Mouse (Mus musculus) kidney, postnatal 4 days (tissue): ENCODE results near the gene Atf6.

ENCODE experiments used
- DNase-seq, 2 experiments: peaks; one replicate each; pipeline ENCODE4 v3.0.0; 2021; ENCODE audit warnings: mixed read lengths in 2 of 2

Gene Atf6

DNA sequence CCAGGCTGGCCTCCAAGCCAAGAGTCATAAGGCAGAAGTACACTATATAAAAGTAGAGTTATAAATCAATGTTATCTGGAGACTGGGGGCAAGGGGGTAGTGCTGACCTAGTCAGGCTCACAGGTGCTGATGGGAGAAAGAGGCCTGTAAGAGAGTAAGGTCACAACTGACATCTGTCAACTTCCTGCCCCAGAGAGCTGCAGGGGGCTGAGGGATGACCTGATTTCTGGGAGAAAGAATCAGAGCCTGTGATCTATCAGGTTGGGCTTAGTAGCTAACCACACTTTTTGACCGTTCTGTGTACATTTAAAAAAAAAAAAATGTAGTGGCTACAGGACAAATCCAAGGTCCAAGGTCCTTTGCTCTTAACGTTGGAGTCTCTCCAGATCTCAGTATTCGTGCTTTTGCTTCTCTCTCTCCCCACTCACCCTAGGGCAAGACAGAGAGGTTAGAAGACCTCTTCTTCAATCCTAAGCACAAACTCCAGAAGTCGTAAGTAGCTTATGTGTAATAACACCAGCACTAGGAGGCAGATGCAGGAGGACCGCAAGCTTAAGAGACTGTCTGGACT is 15.4 kb upstream of the Atf6 start:
- DNase-seq, result no peak

- DNase-seq, result no peak
Measured at GRCm38 (mm10) chr1:170876906-170877305, 9.3 kb upstream of the Atf6 start.

- DNase-seq, result no peak
Measured at GRCm38 (mm10) chr1:170875676-170876075, 8.1 kb upstream of the Atf6 start.

GRCm38 (mm10) chr1:170871961-170872360 is 4.4 kb upstream of the Atf6 start:
- no peak for DNase-seq

GRCm38 (mm10) chr1:170871402-170871801 is 3.8 kb upstream of the Atf6 start:
- no peak for DNase-seq

GRCm38 (mm10) chr1:170868905-170869283 is 1.3 kb upstream of the Atf6 start:
- DNase-seq, result no peak

DNA sequence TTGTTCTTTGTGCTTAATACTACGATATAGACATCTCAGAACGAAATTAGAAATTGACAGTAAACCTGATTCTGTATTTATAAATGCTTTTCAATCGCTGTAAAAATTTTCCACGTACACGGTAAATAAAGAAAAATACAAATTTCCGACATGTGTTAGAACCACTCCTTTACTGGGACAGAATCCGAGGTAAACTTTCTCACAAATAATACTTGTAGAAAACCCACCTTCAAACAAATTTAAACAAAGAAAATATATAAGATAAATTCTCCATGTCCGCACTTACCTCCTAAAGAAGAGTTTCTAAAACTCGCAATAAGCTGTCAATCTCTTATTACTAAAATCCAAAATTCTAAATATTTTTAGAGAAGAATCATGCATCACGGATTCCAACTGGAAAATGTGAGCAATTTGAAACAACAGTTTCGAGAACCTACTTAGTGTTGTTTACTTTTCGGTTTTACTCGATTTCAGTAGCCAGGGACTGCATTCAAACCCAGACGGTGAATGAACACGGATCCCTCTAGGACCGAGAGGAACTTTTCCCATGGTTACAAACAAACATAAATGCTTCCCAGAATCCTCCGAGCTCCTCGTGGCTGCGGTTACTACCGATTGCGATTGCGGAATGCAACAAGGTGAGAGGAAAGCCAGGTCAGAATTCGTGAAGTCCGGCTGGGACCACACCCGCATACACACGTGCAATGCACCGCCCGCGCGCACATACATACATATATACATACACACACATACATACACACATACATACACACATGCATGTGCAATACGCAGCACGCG is 735 bp upstream of the Atf6 start:
- DNase-seq, result peak; percentile 64 to 75

DNA sequence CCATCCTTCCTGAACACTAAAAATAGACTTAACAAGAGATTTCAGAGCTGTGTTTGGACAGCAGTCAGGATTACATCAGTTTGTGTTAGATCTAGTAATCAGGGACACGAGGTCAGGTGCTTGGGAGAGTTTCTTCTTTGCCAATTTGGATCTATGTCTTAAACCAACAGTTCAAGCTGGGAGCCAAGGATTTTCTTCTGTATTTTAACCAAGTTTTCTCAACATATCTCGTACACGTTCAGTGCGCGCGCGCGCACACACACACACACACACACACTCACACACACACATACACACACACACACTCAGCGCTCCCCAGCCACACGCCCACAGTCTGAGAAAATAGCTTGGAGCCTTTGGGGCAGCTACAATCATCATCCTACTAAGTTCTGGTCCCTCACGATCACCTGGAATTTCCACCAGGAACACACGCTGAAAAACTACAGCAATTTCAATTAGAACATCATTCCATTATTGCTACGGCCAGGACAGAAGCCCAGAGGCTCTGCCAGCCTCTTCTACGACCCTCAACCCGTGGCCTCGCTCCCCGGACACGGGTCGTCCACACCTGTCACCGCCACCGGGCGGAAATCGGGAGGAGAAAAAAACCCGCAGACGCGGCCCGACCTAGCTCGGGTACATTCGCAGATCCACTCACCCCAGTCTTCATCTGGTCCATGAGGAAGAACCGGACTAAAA is 430 bp downstream of the Atf6 start:
- peak in 1 of 2 experiments; percentile 20 for DNase-seq

- no peak for DNase-seq
Measured at GRCm38 (mm10) chr1:170865406-170865805, 2.2 kb downstream of the Atf6 start.

GRCm38 (mm10) chr1:170864754-170865153 is 2.8 kb downstream of the Atf6 start:
- no peak for DNase-seq

DNA sequence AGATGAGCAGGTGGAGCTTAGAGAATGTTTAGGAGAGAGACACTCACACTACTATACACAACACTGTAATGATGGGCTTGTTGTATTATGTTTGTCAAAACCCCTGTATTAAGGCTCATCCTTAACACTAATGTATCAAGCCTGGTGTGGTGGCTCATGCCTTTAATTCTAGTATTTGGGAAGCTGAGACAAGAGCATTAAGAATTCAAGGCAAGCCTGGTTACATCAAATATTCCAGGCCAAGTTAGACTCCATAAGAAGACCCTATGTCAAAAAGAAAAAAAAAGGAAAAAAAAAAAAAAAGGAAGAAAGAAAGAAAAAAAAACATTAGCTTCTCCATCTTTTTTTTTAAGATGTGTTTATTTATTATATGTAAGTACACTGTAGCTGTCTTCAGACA is 3.3 kb downstream of the Atf6 start:
- no peak for DNase-seq

GRCm38 (mm10) chr1:170863033-170863432 is 4.5 kb downstream of the Atf6 start:
- no peak for DNase-seq

DNA sequence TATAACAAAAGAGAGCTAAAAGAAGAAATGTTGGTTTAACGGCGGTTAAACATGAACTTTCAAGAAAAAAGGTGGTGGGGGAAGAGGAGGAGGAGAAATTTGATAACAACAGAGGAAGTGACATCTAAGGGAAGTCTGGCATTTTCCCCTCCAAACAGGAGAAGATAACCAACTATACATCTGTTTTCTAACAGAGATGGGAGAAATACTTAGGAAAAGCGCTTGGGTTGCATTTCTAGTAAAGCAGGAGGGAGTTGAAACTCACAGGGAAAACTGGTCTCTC is 5.2 kb downstream of the Atf6 start:
- no peak for DNase-seq

DNA sequence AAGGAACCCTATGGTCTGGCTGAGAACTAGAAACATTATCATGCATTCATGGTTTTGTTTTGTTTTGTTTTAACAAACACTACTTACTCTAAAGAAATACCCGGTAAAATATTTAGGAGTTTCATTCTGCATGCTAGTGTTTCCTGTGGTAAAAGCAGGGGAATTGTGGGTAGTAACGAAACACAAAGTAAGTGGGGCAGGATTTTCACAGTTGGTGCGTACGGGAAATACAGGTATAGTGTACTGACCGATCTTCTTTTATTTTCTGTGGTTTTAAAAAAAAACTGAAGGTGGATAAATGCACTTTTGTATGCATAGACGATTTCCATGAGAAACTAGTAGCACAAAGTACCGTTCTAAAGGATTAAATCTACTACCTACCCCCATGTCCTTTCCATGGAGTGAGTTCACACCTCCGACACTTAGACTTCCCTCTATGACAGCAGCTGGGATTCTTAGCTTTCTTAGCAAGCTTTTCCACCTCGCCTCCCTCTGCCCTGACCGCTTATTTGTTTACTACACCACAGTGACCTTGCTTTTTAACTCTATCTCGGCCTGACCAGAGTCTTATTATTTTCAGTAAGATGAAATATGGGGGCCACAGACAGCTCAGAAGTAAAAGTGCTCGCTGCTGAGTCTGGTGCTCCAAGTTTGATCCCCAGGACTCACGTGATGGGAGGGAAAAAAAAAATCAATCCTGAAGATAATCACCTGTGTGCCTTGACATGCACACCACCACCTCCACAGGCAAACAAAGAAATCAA is 5.7 kb downstream of the Atf6 start:
- DNase-seq, result no peak

GRCm38 (mm10) chr1:170858872-170859271 is 8.7 kb downstream of the Atf6 start:
- DNase-seq, result no peak

DNA sequence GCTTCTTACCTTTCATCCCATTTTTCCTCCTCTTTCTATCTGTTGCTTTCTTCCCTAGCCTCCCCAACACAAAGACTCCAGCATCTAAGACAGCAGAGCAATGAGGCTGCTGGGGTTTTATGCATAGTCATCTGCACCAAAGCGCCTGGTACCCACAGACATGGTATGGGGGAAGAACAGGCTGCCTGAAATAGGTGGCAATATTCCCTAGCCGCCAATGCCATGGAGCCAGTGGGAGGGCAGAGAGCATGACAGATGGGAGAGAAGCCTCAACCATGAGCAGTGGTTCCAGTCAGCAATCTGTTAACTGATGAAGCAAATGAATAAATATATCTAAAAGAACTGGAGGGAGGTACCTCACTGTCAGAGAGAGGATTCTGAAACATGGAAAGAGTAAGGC is 10.2 kb downstream of the Atf6 start:
- no peak for DNase-seq

DNA sequence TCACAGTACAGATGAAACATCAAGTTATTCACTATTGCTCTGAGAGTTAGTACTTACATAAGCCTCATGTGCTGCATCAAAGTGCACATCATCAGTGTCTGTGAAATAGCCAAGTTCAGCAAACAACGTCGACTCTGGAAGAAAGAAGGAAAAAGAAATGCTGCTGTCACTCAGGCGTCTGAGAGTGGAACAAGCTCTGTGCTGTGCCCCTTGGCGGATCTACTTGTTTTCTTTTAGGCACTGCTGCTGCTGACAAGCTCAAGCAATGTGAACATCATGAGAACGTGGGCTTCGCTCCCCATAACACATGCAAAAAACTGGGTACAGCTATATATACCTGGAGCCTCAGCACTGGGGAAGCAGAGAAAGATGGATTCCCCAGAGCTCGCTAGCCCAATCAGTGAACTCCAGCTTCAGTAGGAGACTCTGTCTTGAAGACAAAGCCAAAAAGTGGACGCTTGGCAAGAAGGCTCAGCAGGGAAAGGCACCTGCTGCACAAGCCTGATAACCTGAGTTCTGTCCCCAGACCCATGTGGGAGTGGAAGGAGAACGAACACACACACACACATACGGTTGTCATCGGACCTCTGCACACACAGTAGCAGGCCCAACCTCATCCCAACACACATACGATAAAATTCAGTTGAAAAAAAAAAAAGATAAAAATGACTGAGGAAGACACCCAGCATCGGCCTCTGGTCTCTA is 12.4 kb downstream of the Atf6 start:
- no peak for DNase-seq

- no peak for DNase-seq
Measured at GRCm38 (mm10) chr1:170853604-170854003, 14.0 kb downstream of the Atf6 start.

- DNase-seq, result no peak
Measured at GRCm38 (mm10) chr1:170850637-170851624, 16.6 kb downstream of the Atf6 start.

DNA sequence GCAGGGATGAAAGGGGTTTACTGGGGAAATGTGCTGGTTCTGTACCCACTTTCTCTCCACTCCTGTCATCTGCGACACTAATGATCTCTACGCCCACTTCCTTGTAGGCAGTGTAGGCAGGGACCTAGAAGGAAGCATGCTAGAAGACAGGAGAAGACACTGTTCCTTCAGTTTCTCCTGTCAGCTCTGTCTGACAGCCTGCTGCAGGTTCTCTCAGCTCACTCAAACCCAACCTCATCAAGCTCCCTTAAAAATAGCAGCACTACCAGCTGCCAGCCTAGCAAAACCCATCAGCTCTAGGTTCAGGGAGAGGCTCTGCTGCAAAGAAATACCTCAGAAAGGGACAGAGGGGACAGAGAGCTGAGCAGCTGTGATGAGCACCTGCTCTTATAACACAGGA is 17.6 kb downstream of the Atf6 start:
- DNase-seq, result no peak

GRCm38 (mm10) chr1:170845448-170846307 is 21.9 kb downstream of the Atf6 start:
- no peak for DNase-seq
